Mouse (Mus musculus) Patski (cell line): ENCODE results near the gene Rufy1. TPM values are rescaled to one million over a fixed set of nuclear protein-coding genes. Genes with fewer than 3 reads are reported as not detected.

Experiments
- ATAC-seq: fragments of 100-300 bp; one replicate; pipeline ENCODE4 v1.8.0; 2021
- CTCF ChIA-PET: fragments of 350-600 bp; sonication (Branson Sonifier 250); formaldehyde crosslinking; loops from one replicate; lab custom pipeline; 2022; ENCODE audit warnings: inconsistent platforms; lab: Charles Lee
- POLR2A ChIA-PET: fragments of 350-600 bp; sonication (Branson Sonifier 250); formaldehyde crosslinking; loops from one replicate; lab custom pipeline; 2022; ENCODE audit warnings: antibody characterized with exemption, inconsistent platforms; lab: Charles Lee
- DNase-seq: peaks from one replicate; pipeline ENCODE4 v3.0.0-alpha.2; 2011; ENCODE audit warnings: low read depth, low spot score
- H3K27me3 ChIP-seq: fragments of 371-371 bp; one replicate; pipeline ENCODE4 v1.5.1; 2021
- CTCF ChIP-seq: fragments of 100-300 bp; IDR thresholded peaks from one replicate; pipeline ENCODE4 v1.5.1; 2021
- in situ Hi-C: fragments of 300-500 bp; cut with MboI; formaldehyde crosslinking; loops from 3 replicates; pipeline ENCODE4 v1.11.1; 2018; ENCODE audit warnings: low pct_unique_long_range_greater_than_20kb, mixed read lengths
- polyA plus RNA-seq: library from polyadenylated mRNA; unstranded; gene quantifications from one replicate; pipeline ENCODE4 v1.2.3, GENCODE M21; 2021

The Rufy1 gene
- polyA plus RNA-seq, 1 experiment from 2014 or later, result 35.8 TPM

DNA sequence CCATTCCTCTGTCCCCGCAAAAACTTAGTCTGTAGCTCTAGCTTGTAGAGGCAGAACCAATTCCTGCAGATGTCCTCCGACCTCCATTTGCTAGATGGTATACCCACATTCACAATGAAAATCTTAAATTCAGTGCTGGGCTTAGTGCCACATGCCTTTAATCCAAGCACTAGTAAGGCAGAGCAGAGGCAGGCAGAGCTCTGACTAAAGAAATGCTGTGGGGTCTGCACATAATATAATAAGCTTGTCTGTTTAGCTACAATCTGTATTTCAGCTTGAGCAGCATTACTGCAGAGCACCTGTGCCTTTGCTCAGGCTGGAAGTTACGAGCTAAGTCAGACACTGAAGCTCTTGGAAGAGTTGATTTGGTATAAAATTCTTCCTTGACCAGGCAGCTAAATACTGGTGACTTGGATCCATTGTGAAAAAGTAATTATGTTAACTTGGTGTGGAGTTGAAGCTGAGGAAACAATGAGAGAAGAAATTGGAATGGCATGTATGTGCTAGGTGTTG lies 43.7 kb downstream of the Rufy1 start:
- ATAC-seq (no peak), DNase-seq (no peak)
- H3K27me3 ChIP-seq, result no peaks in the 10 kb centered on the region
- TF ChIP-seq CTCF, result no peak
- ChIA-PET POLR2A (interaction anchor here (0.8 kb wide), 1 partner anchor 96 kb away, joined by 3 read pairs; no protein-coding TSS in a partner anchor), CTCF (interaction anchor here (1.2 kb wide), 1 partner anchor 11 kb away, joined by 4 read pairs; no protein-coding TSS in a partner anchor)
- in situ Hi-C loops, result loop anchor here (25.0 kb wide), 1 partner anchor 1550 kb away; the partner anchor contains the start of genes Gm12184 and Trim7

DNA sequence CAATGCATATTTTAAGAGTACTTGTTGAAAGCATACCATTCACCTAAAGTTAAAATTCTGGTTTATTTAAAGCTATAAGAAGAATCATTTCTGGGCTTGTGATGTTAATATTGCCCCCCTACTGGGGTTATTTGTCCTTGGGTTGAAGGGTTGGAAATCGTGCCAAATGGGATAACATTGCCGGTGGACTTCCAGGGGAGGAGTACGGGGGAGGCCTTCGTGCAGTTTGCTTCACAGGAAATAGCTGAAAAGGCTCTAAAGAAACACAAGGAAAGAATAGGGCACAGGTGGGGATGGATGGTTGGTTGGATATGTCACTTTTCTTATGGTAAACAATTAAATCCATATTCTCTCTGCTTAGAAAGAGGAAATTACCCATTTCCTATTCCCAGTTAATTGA lies 49.6 kb downstream of the Rufy1 start:
- in situ Hi-C loops, result loop anchor here (25.0 kb wide), 1 partner anchor 1544 kb away; the partner anchor contains the start of genes Gm12184 and Trim7
- no peak for TF ChIP-seq CTCF
- no peak for DNase-seq
- H3K27me3 ChIP-seq, result no peaks in the 10 kb centered on the region
- no peak for ATAC-seq
- CTCF ChIA-PET, result no interaction called here
- POLR2A ChIA-PET, result no interaction called here

DNA sequence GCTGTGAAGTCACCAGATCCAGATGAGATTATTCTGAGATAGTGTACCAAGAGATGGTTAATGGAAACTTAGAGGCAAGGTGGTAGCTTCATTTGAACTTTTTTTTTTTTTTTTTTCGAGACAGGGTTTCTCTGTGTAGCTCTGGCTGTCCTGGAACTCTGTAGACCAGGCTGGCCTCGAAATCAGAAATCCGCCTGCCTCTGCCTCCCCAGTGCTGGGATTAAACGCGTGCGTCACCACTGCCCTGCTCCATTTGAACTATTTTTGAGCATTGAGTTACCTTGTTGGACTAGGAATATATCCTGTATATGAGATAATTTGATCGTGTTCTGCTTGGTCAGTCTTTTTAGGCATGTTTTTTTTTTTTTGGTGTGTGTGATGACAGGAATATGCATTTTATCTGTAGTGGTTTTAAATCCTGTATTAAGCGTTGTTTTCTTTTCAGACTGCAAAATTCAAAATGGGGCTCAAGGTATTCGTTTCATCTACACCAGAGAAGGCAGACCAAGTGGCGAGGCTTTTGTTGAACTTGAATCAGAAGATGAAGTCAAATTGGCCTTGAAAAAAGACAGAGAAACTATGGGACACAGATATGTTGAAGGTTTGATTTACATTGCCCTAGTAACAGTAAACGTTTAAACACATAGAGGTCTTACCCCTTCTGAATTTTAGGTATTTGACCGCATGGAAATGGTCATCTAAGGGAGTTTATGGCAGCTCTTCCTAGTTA lies 51.7 kb downstream of the Rufy1 start:
- TF ChIP-seq CTCF, result no peak
- H3K27me3 ChIP-seq, result no peaks in the 10 kb centered on the region
- CTCF ChIA-PET, result interaction anchor here (1.3 kb wide), 1 partner anchor 86 kb away, joined by 3 read pairs; no protein-coding TSS in a partner anchor
- POLR2A ChIA-PET, result no interaction called here
- in situ Hi-C loops, result loop anchor here (5.0 to 25.0 kb wide), 2 partner anchors 102 to 1542 kb away; partner anchors contain the start of genes Gm12184 and Trim7
- ATAC-seq (no peak), DNase-seq (no peak)

DNA sequence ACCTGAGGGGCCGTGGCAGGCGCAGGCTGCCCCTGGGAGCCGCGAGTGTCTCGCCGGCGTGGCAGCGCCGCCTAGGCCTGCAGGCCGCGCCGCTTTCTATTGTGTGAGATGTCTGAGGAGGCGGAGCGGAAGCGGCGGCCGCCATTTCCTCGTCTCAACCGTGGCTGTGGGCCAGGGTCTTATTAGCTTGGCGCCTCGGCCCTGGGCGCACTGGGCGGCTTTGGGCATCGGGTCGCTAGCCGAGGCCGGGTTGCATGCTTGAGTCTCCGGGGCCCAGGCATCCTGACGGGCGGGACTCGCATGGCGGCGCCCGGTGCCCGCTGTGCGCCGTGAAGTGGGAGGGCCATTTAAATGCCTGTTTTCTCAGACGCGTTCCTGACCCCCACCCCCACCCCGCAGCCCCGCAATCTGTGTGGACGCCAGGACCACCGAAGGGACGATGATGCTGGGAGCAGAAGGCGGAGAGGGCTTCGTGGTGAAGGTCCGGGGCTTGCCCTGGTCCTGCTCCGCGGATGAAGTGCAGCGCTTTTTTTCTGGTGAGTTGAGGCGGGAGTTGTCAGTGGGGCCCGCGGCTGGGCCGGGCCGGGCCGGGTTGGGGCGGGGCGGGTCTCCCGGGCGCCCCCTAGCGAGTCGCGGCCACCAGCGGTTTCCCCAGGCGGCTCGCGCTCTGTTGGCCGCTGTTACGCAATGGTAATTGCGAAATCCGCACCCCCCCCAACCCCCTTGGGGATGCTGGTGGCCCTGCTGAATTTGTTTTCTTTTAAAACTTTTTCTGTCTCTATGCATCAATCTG lies 52.8 kb downstream of the Rufy1 start:
- in situ Hi-C loops, result loop anchor here (5.0 to 25.0 kb wide), 2 partner anchors 101 to 1541 kb away; partner anchors contain the start of genes Gm12184 and Trim7
- ChIA-PET CTCF (interaction anchor here (0.8 to 1.3 kb wide), 2 partner anchors 24 to 85 kb away, joined by 3 to 4 read pairs; partner anchors contain the start of gene Cby3), POLR2A (interaction anchor here (0.8 to 2.3 kb wide), 5 partner anchors 8 to 167 kb away, joined by 3 to 7 read pairs (median 3); partner anchors contain the start of genes Cby3, Mgat4b and Sqstm1)
- DNase-seq (no peak), ATAC-seq (peak; percentile 57)
- H3K27me3 ChIP-seq, result no peaks in the 10 kb centered on the region
- peak; percentile 78 for TF ChIP-seq CTCF

DNA sequence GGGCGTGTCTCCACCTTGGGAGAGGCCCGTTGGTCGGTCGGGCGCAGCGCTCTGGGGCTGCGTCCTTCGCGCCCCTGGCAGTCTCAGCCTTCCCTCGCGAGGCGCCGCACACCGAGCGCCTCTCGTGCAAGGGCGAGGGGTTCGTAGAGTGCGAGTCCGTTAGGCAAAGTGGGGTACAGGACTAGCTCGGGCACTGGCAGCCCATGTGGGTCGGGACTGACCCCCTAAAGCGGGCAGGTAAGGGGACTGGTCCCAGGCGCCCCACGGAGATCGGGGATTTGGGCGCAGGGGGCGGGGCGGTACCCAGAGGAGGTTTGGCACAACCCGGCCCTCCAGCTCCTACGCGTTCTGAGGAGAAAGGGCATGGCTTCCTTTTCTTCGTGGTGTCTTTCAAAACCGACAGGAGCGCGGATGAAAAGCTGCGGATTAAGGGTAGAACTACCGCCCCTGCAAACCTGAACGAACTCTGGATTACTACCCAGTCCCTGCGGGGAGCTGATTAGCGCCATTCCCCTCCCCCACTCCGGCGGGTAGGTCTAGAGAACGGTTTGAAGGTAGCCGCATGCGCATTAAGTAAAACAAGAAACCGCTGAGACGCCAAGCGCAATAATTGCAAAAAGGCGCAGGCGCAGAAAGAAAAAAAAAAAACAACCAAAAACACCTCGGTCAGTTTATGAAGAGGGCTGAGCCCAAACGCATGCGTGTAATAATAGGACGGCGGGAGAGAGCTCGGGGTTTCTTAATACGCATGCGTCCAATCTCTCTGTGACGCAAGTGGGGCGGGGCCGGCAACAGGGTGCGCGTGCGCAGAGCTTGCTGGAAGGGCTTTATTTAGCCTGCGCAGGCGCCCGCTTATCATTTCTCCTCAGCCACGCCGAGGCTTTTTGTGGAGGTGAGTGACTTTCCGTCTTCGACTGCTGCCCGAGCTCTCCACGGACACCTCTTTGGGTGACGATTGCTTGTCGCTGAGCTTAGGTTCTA lies 53.7 kb downstream of the Rufy1 start, which contains the start of gene Hnrnph1:
Gene Hnrnph1, plus strand, starts transcription at position 80 of the 981 bp plus-strand sequence.
- DNase-seq (peak; percentile 97), ATAC-seq (peak; percentile 82)
- no peak for TF ChIP-seq CTCF
- in situ Hi-C loops, result loop anchor here (5.0 to 25.0 kb wide), 2 partner anchors 100 to 1540 kb away; partner anchors contain the start of genes Gm12184 and Trim7
- no peaks in the 10 kb centered on the region for H3K27me3 ChIP-seq
- ChIA-PET POLR2A (interaction anchor here (0.8 to 2.3 kb wide), 6 partner anchors 9 to 166 kb away, joined by 3 to 7 read pairs (median 3); partner anchors contain the start of genes Cby3, Mgat4b and Sqstm1), CTCF (interaction anchor here (0.8 kb wide), 1 partner anchor 23 kb away, joined by 4 read pairs; the partner anchor contains the start of gene Cby3)

DNA sequence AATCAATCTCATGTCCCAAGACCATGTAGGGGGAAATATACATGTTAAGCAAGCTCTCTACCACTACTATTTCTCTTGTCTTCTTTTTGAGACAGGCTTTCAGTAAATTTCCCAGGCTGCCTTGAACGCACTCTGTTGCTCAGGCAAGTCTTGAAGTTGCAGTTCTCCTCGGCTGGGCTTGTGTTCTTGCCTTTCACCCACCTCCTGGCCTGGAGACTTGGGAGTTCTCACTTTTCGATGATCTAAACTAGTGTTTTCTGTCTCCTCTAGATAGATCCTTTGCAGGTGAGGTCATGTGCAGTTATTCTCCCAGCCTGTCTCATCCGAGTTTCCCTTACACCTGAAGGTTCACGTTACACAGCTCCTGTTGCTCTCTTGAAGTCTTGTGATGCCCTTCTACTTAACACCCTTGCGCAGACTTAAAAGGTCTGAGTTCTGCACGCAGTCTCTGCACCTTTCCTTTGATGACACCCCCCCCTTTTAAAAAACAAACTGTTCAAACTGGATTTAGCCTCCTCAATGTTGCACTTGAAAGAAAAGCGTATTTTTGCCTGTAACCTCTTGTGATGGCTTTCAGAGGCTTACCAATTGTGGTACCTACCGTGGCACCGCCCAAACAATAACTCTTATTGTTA lies 54.7 kb downstream of the Rufy1 start:
- no peak for TF ChIP-seq CTCF
- DNase-seq (no peak), ATAC-seq (no peak)
- ChIA-PET POLR2A (interaction anchor here (0.5 to 2.3 kb wide), 3 partner anchors 22 to 131 kb away, joined by 3 to 7 read pairs (median 4); partner anchors contain the start of gene Cby3), CTCF (no interaction called here)
- H3K27me3 ChIP-seq, result no peaks in the 10 kb centered on the region
- in situ Hi-C loops, result loop anchor here (5.0 to 25.0 kb wide), 2 partner anchors 99 to 1539 kb away; partner anchors contain the start of genes Gm12184 and Trim7

DNA sequence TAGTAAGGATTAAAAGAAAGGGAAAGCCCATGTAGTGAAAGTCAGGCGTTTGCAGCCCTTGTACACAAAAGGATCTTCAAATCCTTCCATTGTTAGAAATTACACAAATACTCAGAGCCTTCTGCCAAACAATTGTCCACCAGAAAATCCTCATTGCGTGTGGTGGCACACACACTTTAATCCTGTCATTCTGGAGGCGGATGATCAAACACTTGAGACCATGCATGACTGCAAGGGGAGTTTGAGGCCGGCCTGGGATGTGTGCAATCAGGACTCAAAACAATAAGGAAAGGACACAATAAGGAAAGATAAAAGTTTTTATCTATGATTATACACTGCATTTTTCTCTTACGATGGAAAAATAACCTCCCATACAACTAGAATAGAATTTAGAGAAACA lies 55.5 kb downstream of the Rufy1 start:
- ATAC-seq (no peak), DNase-seq (no peak)
- ChIA-PET CTCF (no interaction called here), POLR2A (interaction anchor here (0.5 kb wide), 1 partner anchor 132 kb away, joined by 4 read pairs; no protein-coding TSS in a partner anchor)
- in situ Hi-C loops, result loop anchor here (5.0 to 25.0 kb wide), 2 partner anchors 98 to 1538 kb away; partner anchors contain the start of genes Gm12184 and Trim7
- TF ChIP-seq CTCF, result no peak
- H3K27me3 ChIP-seq, result no peaks in the 10 kb centered on the region

DNA sequence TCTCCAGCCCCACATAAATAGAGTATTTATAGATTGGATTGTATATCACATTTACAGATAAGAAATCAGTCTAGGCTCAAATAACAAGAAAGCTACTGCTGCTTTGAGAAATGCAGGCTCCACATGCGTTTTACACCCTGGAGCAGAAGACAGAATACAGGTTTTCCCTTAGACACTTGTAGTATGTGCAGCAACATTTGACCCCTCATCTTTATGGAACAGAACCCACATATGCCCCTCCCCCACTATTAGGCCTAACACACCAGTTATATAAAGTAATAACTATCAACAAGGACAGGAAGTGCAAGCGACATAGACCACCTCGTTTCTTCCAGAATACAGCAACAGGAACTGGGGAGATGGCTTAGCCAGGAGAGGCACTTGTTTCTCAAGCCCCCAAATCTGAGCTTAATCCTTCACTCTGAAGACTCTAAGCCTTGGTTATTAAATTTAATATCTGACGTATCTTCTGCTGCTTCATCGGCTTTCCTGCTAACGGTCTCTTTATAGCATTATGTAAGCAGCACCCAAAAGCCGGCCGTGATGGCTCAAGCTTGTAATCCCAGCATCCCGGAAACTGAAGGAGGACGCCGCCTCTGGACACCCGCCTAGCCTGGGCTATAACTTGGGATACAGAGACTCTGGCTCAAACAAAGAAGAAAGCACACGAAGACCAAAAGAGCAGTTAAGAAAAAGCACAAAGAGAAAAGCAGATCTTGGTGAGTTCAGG lies 56.5 kb downstream of the Rufy1 start:
- ATAC-seq (no peak), DNase-seq (no peak)
- POLR2A ChIA-PET, result interaction anchor here (0.6 kb wide), 1 partner anchor 285 kb away, joined by 4 read pairs; no protein-coding TSS in a partner anchor
- in situ Hi-C loops, result loop anchor here (5.0 to 25.0 kb wide), 2 partner anchors 97 to 1537 kb away; partner anchors contain the start of genes Gm12184 and Trim7
- CTCF ChIA-PET, result no interaction called here
- no peak for TF ChIP-seq CTCF
- H3K27me3 ChIP-seq, result no peaks in the 10 kb centered on the region
